Mouse (Mus musculus): ENCODE measurements around the gene Macf1. TPM values are rescaled to one million over a fixed set of nuclear protein-coding genes. Genes with fewer than 3 reads are reported as not detected.

Gene Macf1
- 100 to 1,000 TPM; 108 to 123 TPM for total RNA-seq (2021)
- long read RNA-seq, experiment 1, partial matches to known transcripts, result 3 of 3 reads
- long read RNA-seq, experiment 1, other reads (novel, unspliced or antisense), result 0 of 3 reads
- long read RNA-seq, experiment 2, partial matches to known transcripts, result 7 of 8 reads
- long read RNA-seq, experiment 2, other reads (novel, unspliced or antisense), result 1 of 8 reads

DNA sequence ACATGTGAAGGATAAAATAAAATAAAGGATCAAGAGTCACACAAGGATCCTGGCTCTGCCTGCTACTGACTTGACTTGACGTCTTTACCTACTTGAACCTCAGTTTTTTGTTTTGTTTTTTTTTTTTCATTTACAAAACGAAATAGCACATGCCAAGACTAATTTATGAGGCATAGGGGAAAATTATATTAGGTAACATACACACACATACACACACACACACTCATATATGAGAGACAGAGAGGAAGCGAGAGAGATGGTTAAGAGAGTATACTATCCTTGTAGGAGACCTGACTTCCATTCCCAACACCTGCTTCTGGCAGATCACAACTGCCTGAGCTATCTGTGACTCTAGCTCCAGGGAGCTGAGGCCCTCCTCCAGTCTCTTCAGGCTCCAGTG lies at the start of gene Macf1:
Gene Macf1 (minus strand): TSS at position 101 of the 400 bp plus-strand sequence.
- no peak for DNase-seq (ENCODE audit: low spot score in 2 of 2)

DNA sequence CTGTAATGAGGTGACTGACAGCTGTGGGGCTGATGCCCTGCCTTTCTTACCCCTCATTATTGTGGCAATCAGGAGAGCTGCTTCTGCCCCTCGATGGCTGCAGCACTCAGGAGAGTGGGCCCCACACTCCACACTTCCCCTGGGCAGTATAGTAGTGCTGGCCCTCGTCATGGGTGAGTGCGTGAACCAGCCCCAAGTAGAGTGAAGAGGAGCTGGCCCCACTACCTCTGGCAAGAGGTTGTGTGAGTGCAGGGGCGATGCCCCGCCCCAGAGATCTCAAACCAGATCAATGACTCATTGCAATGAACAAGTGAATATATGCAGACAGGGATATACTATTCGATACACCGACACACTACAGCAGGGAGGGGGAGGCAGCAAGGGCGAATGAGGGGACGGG lies 49.4 kb upstream of the Macf1 start:
- DNase-seq (ENCODE audit: low spot score in 2 of 2), result no peak

DNA sequence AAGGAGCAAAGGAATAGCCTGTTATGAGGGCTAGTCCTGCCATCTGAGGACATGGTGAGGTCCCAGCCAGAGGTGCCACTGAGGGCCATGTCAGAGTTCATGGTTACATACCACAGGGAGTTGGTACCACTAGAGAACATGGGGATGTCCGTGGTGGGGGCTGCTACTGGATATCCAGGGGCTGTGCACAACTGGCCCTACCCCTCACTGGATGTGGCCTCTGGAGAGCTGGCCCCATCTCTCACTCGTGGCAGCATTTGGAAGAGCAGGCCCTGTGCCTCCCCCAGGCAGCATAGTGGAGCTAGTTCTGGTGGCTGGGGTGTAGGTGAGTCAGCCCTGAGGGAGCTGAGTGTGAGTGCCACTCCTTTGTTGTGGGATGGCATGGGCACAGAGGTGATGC lies 48.8 kb upstream of the Macf1 start:
- DNase-seq (ENCODE audit: low spot score in 2 of 2), result no peak

- no peak for DNase-seq (ENCODE audit: low spot score in 2 of 2)
Observed at GRCm38 (mm10) chr4:123732163-123732910, 48.2 kb upstream of the Macf1 start.

- DNase-seq (ENCODE audit: low spot score in 2 of 2), result no peak
Observed at GRCm38 (mm10) chr4:123721761-123722160, 37.6 kb upstream of the Macf1 start.

DNA sequence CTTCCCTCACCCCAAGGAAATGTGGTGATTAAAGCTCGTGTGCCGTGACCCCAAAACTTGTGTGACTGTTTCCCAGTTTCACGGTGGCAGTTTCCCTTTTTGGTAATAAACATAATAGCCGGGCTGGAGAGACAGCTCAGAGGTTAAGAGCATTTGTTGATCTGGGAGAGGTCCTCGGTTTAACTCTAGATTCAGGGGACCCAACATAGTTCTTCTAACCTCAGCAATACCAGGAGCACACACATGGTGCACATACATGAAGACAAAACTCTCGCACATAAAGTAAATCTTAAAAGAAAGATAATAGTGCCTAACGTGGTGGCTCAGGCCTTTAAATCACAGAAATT lies 34.2 kb upstream of the Macf1 start:
- no peak for DNase-seq (ENCODE audit: low spot score in 2 of 2)

GRCm38 (mm10) chr4:123717574-123718433 lies 33.6 kb upstream of the Macf1 start, which contains the start of gene Ndufs5:
Gene Ndufs5, minus strand, starts transcription at chr4:123718202.
- peak; percentile 92 to 96 for DNase-seq (ENCODE audit: low spot score in 2 of 2)

GRCm38 (mm10) chr4:123712431-123712830 lies 28.3 kb upstream of the Macf1 start:
- DNase-seq (ENCODE audit: low spot score in 2 of 2), result no peak

DNA sequence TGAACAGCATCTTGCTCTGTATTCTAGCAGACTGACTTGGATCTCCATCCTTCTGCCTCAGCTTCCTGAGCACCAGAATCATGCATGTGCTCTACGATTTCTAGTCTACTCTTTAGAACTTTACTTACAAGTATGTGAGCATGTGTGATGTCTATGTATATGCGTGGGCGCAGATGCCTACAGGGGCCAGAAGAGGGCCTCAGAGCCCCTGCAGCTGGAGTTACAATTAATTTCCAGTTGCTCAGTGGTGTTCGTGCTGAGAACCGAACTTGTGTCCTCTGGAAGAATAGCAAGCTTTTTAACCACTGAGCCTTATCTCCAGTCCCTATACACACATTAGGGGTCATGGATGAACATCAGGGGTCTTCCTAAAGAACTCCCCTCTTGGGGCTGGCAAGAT lies 23.2 kb upstream of the Macf1 start:
- no peak for DNase-seq (ENCODE audit: low spot score in 2 of 2)

- DNase-seq (ENCODE audit: low spot score in 2 of 2), result no peak
Observed at GRCm38 (mm10) chr4:123705340-123705739, 21.2 kb upstream of the Macf1 start.

- no peak for DNase-seq (ENCODE audit: low spot score in 2 of 2)
Observed at GRCm38 (mm10) chr4:123693384-123693783, 9.2 kb upstream of the Macf1 start.

DNA sequence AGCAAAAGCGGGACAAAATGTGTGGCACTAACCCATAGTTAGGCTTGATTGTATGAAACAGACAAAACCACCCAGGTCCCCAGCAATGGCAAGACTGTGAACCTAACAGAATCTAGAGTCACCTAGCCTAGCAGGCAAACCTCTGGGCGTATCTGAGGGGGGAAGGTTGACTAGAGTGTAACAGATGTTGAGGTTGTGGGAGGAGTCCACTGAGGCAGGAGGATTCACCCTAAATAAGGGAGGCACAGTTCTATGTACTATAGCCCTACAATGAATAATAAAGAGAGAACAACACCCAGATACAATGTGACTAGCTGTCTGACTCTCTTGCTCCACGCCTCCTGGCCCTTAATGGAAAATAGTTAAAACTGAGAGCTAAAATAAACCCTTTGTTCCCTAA lies 7.9 kb upstream of the Macf1 start:
- no peak for DNase-seq (ENCODE audit: low spot score in 2 of 2)

- DNase-seq (ENCODE audit: low spot score in 2 of 2), result no peak
Observed at GRCm38 (mm10) chr4:123690311-123690710, 6.2 kb upstream of the Macf1 start.

DNA sequence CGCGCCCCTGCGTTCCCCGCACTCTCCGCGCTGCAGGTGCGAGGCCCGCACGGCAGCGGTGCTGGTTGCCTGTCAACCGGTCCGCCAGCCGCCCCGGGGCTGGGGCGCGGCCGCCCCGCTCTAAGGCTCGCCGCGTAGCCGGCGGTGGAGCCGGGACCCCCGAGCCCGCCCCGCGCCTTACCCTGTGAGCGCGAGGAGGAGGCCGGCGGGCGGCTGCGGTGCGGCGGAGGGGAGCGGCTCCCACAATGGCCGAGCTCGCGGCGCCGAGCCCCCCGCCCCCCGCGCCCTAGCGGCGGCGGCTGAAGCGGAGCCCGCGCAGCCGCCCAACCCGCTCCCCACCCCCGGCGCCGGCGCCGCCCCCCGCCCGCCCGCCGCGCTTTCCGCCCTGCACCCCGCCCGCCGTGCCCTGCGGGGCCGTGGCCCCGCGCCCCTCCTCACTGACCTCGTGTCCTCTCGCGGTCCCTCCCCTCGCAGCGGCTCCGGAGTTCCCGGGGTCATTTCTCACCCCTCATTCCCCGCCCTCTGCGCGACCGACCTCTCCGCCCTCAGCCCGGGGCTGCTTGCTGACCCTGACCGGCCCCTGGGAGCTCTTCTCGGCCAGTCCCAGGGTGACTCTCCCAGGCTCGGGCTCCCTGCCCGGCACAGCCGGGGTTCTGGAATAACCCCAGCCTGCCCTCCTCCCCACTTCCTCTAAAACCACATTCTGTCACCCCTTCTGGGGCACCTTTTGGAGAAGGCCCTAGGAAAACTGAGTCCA lies 3.0 kb upstream of the Macf1 start:
- peak; percentile 41 to 47 for DNase-seq (ENCODE audit: low spot score in 2 of 2)

DNA sequence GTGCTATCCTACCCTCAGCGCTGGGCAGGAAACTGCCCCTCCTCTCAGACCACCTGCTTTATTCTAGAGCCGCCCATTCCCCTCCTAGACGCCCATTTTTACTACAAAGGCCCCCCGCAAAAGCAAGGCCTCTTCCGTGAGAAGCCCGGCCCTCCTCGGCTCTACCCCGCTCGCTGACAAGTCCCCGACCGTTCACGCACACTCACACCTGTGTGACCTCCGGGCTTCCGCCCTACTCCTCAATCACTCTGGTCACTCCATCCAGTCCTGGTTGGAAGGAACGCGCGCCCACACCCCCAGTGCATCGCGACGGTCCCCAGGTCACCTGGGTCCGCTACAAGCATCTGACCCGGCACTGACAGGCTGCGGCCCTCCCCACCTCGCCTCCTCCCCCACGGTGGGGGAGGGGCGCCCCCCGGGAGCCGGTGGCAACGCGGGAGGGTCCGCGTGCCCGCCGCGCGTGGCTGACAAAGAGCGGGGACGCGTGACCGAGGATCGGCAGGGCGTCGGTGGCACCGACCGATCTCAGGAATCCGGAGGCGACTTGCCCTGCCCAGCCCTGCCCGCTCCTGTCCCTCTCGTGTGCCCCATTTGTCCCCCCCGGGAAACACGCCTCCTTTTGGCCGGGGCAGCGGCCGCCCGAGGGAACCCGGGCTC lies 2.3 kb upstream of the Macf1 start:
- DNase-seq (ENCODE audit: low spot score in 2 of 2), result peak in 1 of 2 experiments; percentile 38

DNA sequence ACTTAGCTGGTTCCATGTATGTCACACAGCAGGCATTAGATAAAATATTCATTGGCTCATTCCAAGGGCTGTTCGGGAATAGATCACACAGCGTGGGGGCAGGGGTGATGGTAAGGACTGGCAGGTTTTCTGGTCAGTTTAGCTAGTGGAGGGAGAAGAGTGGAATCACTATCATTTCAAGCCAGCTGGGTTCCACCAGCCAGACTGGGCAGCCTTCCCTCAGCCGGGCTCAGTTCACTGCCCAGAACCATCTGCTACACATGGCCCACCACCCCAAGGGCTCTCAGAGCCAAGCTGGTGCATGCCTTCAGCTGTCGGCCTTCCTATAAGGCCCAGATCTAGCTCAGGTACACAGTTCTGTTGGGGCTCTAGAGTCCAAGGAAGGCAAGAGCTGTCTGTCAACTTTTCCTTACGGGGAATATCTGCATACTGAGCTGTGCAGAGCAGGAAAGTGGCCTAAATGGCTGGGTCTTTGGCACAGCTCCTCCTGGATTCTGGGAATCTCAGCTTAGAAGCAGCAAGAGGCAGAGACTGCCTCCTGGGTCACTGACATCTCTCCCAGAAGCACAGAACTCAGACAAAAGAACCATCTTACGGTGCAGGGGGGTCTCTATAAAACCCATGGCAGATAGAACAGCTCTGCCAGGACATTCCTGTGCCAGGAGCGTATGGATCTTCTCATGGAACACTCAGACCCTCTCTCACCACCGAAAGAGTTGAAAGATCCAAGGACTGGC lies 1.5 kb upstream of the Macf1 start:
- DNase-seq (ENCODE audit: low spot score in 2 of 2), result no peak

DNA sequence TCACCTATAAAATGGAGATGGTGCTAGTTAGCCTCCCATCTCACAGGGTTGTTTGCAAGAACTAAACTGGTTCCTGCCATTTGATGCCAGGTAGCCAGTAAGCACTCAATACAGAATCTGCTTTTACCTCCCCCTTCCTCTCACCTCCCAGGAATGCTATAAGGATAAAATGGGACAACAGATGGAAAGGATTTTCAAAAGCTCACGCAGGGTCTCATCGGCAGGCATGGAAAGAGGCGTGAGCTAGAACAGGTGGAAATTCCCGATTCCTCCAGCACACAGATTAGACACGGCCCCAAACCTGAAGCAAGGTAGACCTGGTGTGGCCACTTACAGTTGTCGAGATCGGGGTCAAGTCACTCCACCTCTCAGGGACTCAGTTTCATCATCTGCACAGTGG lies 886 bp upstream of the Macf1 start:
- DNase-seq (ENCODE audit: low spot score in 2 of 2), result no peak

- no peak for DNase-seq (ENCODE audit: low spot score in 2 of 2)
Observed at GRCm38 (mm10) chr4:123682291-123682690, 1.9 kb downstream of the Macf1 start.

GRCm38 (mm10) chr4:123680962-123681361 lies 3.2 kb downstream of the Macf1 start:
- no peak for DNase-seq (ENCODE audit: low spot score in 2 of 2)

All from adrenal gland, adult 18-20 months (tissue).